Mouse (Mus musculus): ENCODE data around the gene Gm609. TPM values are rescaled to one million over a fixed set of nuclear protein-coding genes. Genes with fewer than 3 reads are reported as not detected.

Gm609 gene
- total RNA-seq, 2 experiments from 2014 or later = not detected

GRCm38 (mm10) chr16:45365353-45365752, 127.4 kb downstream of the Gm609 start:
- intact Hi-C loops (cut with DNase I) = loop anchor here (5.0 kb wide), 1 partner anchor 42 kb away; the partner anchor contains the start of gene Cd200
- no peak for DNase-seq

- intact Hi-C loops (cut with DNase I) = loop anchor here (5.0 kb wide), 1 partner anchor 43 kb away; the partner anchor contains the start of gene Cd200
- DNase-seq = no peak
Measured at GRCm38 (mm10) chr16:45364627-45365026, 128.1 kb downstream of the Gm609 start.

GRCm38 (mm10) chr16:45363480-45364045, 129.2 kb downstream of the Gm609 start:
- intact Hi-C loops (cut with DNase I) = no loop called here
- DNase-seq = no peak

Other genes starting within 250 kb of the Gm609 start
- gene Cd200, start 83.9 kb downstream of the Gm609 start, total RNA-seq (2021) = 10 to 100 TPM; 66.9 to 69.8 TPM
- gene Gm17783, start 39.1 kb upstream of the Gm609 start, total RNA-seq (2021) = not detected
- not detected for gene Slc9c1, start 42.3 kb upstream of the Gm609 start, total RNA-seq (2021)
- under 1 TPM; 0.22 to 0.25 TPM for gene Gcsam, start 117.4 kb upstream of the Gm609 start, total RNA-seq (2021)
- gene BC016579, start 161.1 kb upstream of the Gm609 start, total RNA-seq (2021) = not detected
- not detected for gene Tmprss7, start 200.7 kb upstream of the Gm609 start, total RNA-seq (2021)
- under 1 TPM; 0.43 to 0.64 TPM for gene Tagln3, start 231.6 kb upstream of the Gm609 start, total RNA-seq (2021)
- gene Abhd10, start 250.0 kb upstream of the Gm609 start, total RNA-seq (2021) = 10 to 100 TPM; 15.2 to 17.9 TPM